ENCODE assay signal across 9 mouse cellular contexts in genomic region chr2:9905995-9906394, GRCm38 (mm10). TPM values are rescaled to one million over a fixed set of nuclear protein-coding genes. Genes with fewer than 3 reads are reported as not detected.
A peak's percentile ranks its signal among the peaks of the same experiment; 100 is the strongest.
DNase-seq lines count a peak whose midpoint lies in the region; ATAC-seq and TF ChIP-seq lines count a peak whose summit lies in the region.
"Had no signal": no experiment of that assay in that cellular context is flagged by ENCODE, and none has a peak within 500 bp of the region (broad histone marks: within the 10 kb centered on the region; RNA-seq: fewer than 3 reads in every experiment).

No protein-coding gene starts in this region.

- DNase-seq in kidney, adult 18-20 months, result peak; percentile 32
- DNase-seq in kidney, postnatal 36 days, result no peak
- peak; percentile 24 for DNase-seq in embryo, embryonic 11 days
- DNase-seq in hindbrain, postnatal 0 days (ENCODE audit: low spot score), result no peak
- DNase-seq in liver, postnatal 0 days, result no peak
- DNase-seq in right cerebral cortex, postnatal 36 days (ENCODE audit: low spot score in 2 of 2), result no peak
- DNase-seq: cerebellum, postnatal 36 days had no signal

- H3K4me1 ChIP-seq in hindbrain, postnatal 0 days (ENCODE audit: insufficient read depth, low read length), result no peaks in the 10 kb centered on the region; the same call in 1 of the 2 replicates
- H3K4me1 ChIP-seq in liver, postnatal 0 days (ENCODE audit: insufficient read depth), result peaks cover 5% of the 10 kb centered on the region; the same call in 1 of the 2 replicates

- no peaks in the 10 kb centered on the region for H3K36me3 ChIP-seq in hindbrain, postnatal 0 days (ENCODE audit: insufficient read depth, low read length)
- H3K36me3 ChIP-seq in liver, postnatal 0 days (replicated peaks; ENCODE audit: insufficient read depth, low read length), result no peaks in the 10 kb centered on the region

- no peak for TF ChIP-seq CTCF in hindbrain, postnatal 0 days (IDR thresholded peaks at IDR 0.05; ENCODE audit: low read depth)
- TF ChIP-seq CTCF in liver, postnatal 0 days (IDR thresholded peaks at IDR 0.05; ENCODE audit: low read depth), result no peak

- H3K4me2 ChIP-seq in hindbrain, postnatal 0 days (ENCODE audit: low read depth, low read length), result peak overlapping the region; percentile 5; the same call in 1 of the 2 replicates
- peak overlapping the region; percentile 65 for H3K4me2 ChIP-seq in liver, postnatal 0 days (ENCODE audit: low read depth, low read length)

- H3K9me3 ChIP-seq in hindbrain, postnatal 0 days (ENCODE audit: low read length), result no peaks in the 10 kb centered on the region
- H3K9me3 ChIP-seq in liver, postnatal 0 days (ENCODE audit: low read length), result no peaks in the 10 kb centered on the region

- no peak for TF ChIP-seq EP300 in liver, postnatal 0 days (IDR thresholded peaks at IDR 0.05; ENCODE audit: low read depth)

- no peak overlapping the region for H3K9ac ChIP-seq in hindbrain, postnatal 0 days (replicated peaks; ENCODE audit: low read length)
- H3K9ac ChIP-seq in liver, postnatal 0 days (replicated peaks), result peak overlapping the region; percentile 21; the same call in 1 of the 2 replicates

- no peaks in the 10 kb centered on the region; the same call in 1 of the 2 replicates for H3K27me3 ChIP-seq in hindbrain, postnatal 0 days (ENCODE audit: insufficient read depth, low read length)
- peaks cover 3% of the 10 kb centered on the region; the same call in 1 of the 2 replicates for H3K27me3 ChIP-seq in liver, postnatal 0 days (ENCODE audit: insufficient read depth, low read length)

- ATAC-seq in hindbrain, postnatal 0 days, result no peak
- ATAC-seq in liver, postnatal 0 days, result peak; percentile 21; the same call in 1 of the 2 replicates
- no peak for ATAC-seq in frontal cortex, adult (ENCODE audit: low TSS enrichment)

- WGBS in hindbrain, postnatal 0 days, result 10% methylated on average over 11 of the region's 11 CpGs
- 5% methylated on average over 11 of the region's 11 CpGs for WGBS in liver, postnatal 0 days (ENCODE audit: insufficient replicate concordance)

- no peak overlapping the region for H3K27ac ChIP-seq in hindbrain, postnatal 0 days
- no peak overlapping the region for H3K27ac ChIP-seq in liver, postnatal 0 days (ENCODE audit: low read depth)

- H3K4me3 ChIP-seq in hindbrain, postnatal 0 days (ENCODE audit: low read length), result no peak overlapping the region
- H3K4me3 ChIP-seq in liver, postnatal 0 days (ENCODE audit: low read depth, low read length), result peak overlapping the region; percentile 32

RNA-seq across cellular contexts. Expression of gene Gata3, which starts 16.2 kb away (rescaled TPM):
- total RNA-seq in hindbrain, postnatal 0 days (2014; rRNA removed), result 2.3 and 3.5 TPM in 2 replicates
- 17.6 and 20.5 TPM in 2 replicates for polyA plus RNA-seq in hindbrain, postnatal 0 days (2015; fragmentation: Nextera tagmentation; extraction: Ambion mirVana)
- polyA plus RNA-seq in liver, postnatal 0 days (2015; fragmentation: Nextera tagmentation; extraction: Ambion mirVana), result 1.1 and 1.3 TPM in 2 replicates

RNA-seq across cellular contexts. Expression of gene 9230102O04Rik, which starts 16.7 kb away (rescaled TPM):
- total RNA-seq in hindbrain, postnatal 0 days (2014; rRNA removed), result 1.5 TPM in 1 of 2 replicates, not detected in the other
- 0.76 and 1.0 TPM in 2 replicates for polyA plus RNA-seq in hindbrain, postnatal 0 days (2015; fragmentation: Nextera tagmentation; extraction: Ambion mirVana)
- not detected in 2 replicates for polyA plus RNA-seq in liver, postnatal 0 days (2015; fragmentation: Nextera tagmentation; extraction: Ambion mirVana)
- polyA plus RNA-seq: thymus, postnatal 0 days had no signal

RNA-seq across cellular contexts. Expression of gene 4930412O13Rik, which starts 24.9 kb away (rescaled TPM):
- not detected in 2 replicates for total RNA-seq in hindbrain, postnatal 0 days (2014; rRNA removed)
- polyA plus RNA-seq in hindbrain, postnatal 0 days (2015; fragmentation: Nextera tagmentation; extraction: Ambion mirVana), result 0.57 and 0.75 TPM in 2 replicates
- not detected in 2 replicates for polyA plus RNA-seq in liver, postnatal 0 days (2015; fragmentation: Nextera tagmentation; extraction: Ambion mirVana)
- polyA plus RNA-seq: thymus, postnatal 0 days had no signal

Comparison
In these comparisons a context has a peak if more than half of its experiments do, and no peak if none do; other contexts are left out.
1. DNase-seq: peak in kidney, adult 18-20 months (single experiment) and embryo, embryonic 11 days (single experiment); none in kidney, postnatal 36 days (0 of 2), hindbrain, postnatal 0 days (single experiment), liver, postnatal 0 days (single experiment) and right cerebral cortex, postnatal 36 days (0 of 2).